Mouse (Mus musculus) thymus, adult 2 months (tissue): Measurements from ENCODE around the gene Abce1.

Experiments used
- CTCF ChIP-seq: fragments of 200-500 bp; IDR thresholded peaks from 2 replicates; pipeline ENCODE4 v1.5.1; 2012; ENCODE audit warnings: mild to moderate bottlenecking, control low read depth, low read length, moderate library complexity, borderline replicate concordance; ENCODE audit not compliant: control insufficient read depth, poor library complexity, insufficient read depth; ENCODE audit errors: extremely low read depth
- POLR2A ChIP-seq: fragments of 200-500 bp; IDR thresholded peaks from 2 replicates; pipeline ENCODE4 v1.6.1; 2012; ENCODE audit warnings: mild to moderate bottlenecking, low read length, control low read depth, moderate library complexity; ENCODE audit not compliant: control insufficient read depth, poor library complexity, insufficient read depth; ENCODE audit errors: extremely low read depth

- TF ChIP-seq CTCF (no peak), POLR2A (no peak)
Measured at GRCm38 (mm10) chr8:79639586-79640451, 71.7 kb downstream of the Abce1 start, which contains the start of gene Otud4.
